In genomic region chr2:34566601-34567000, GRCm38 (mm10) we compare ENCODE assay signal across 24 mouse cellular contexts.
"Had no signal": no experiment of that assay in that cellular context is flagged by ENCODE, and none has a peak within 500 bp of the region (broad histone marks: within the 10 kb centered on the region; RNA-seq: fewer than 3 reads in every experiment).

No protein-coding gene starts in this region.

- H3K36me3 ChIP-seq: forebrain, embryonic 15.5 days; heart, embryonic 10.5 days; heart, embryonic 12.5 days; hindbrain, embryonic 12.5 days; intestine, embryonic 15.5 days; limb, embryonic 13.5 days; limb, embryonic 15.5 days; liver, embryonic 12.5 days had no signal

- H3K9me3 ChIP-seq: forebrain, embryonic 15.5 days; heart, embryonic 10.5 days; heart, embryonic 12.5 days; hindbrain, embryonic 10.5 days; hindbrain, embryonic 12.5 days; intestine, embryonic 15.5 days; limb, embryonic 13.5 days; limb, embryonic 15.5 days; liver, embryonic 12.5 days had no signal

- ATAC-seq: forebrain, embryonic 15.5 days; forebrain, postnatal 0 days; hindbrain, embryonic 16.5 days; inflammation-experienced regulatory T-cells, adult 6 months; intestine, embryonic 15.5 days; intestine, postnatal 0 days; liver, embryonic 12.5 days had no signal

- H3K4me2 ChIP-seq: forebrain, embryonic 15.5 days; heart, embryonic 12.5 days; hindbrain, embryonic 12.5 days; hindbrain, embryonic 14.5 days; intestine, embryonic 15.5 days; limb, embryonic 13.5 days; limb, embryonic 15.5 days; liver, embryonic 12.5 days had no signal

- H3K27me3 ChIP-seq: forebrain, embryonic 15.5 days; heart, embryonic 12.5 days; hindbrain, embryonic 12.5 days; intestine, embryonic 15.5 days; limb, embryonic 15.5 days; liver, embryonic 12.5 days had no signal

- H3K27ac ChIP-seq: forebrain, embryonic 15.5 days; gastrocnemius, adult 2 months; heart, embryonic 10.5 days; hindbrain, embryonic 10.5 days; hindbrain, embryonic 12.5 days; hindbrain, embryonic 14.5 days; intestine, embryonic 15.5 days; limb, embryonic 13.5 days; limb, embryonic 15.5 days; liver, embryonic 12.5 days; liver, embryonic 14.5 days had no signal

- H3K9ac ChIP-seq: forebrain, embryonic 15.5 days; forebrain, postnatal 0 days; heart, embryonic 12.5 days; hindbrain, embryonic 12.5 days; hindbrain, embryonic 14.5 days; intestine, embryonic 15.5 days; limb, embryonic 13.5 days; limb, embryonic 15.5 days; liver, embryonic 12.5 days; liver, embryonic 14.5 days had no signal

- DNase-seq: forebrain, postnatal 0 days; gastrocnemius, adult 2 months; gastrocnemius, postnatal 10 days; gastrocnemius, postnatal 25 days; heart, adult 18-20 months; heart, postnatal 10 days; heart, postnatal 4 days; layer of hippocampus, adult 9-11 months; layer of hippocampus, postnatal 36 days; lung, adult 18-20 months had no signal

- H3K4me3 ChIP-seq: forebrain, embryonic 15.5 days; gastrocnemius, adult 2 months; heart, embryonic 10.5 days; heart, embryonic 12.5 days; hindbrain, embryonic 10.5 days; hindbrain, embryonic 12.5 days; intestine, embryonic 15.5 days; limb, embryonic 13.5 days; limb, embryonic 15.5 days; liver, embryonic 12.5 days had no signal
